In genomic region chr1:190927751-190928369, GRCm38 (mm10) we compare ENCODE assay signal across 8 mouse cellular contexts. TPM values are rescaled to one million over a fixed set of nuclear protein-coding genes. Genes with fewer than 3 reads are reported as not detected.
A peak's percentile ranks its signal among the peaks of the same experiment; 100 is the strongest.
DNase-seq lines count a peak whose midpoint lies in the region; ATAC-seq and TF ChIP-seq lines count a peak whose summit lies in the region.

No protein-coding gene starts in this region.

- 0 out of 2 replicates have a peak, but pooled peaks cover 1% of the 10 kb centered on the region for H3K36me3 ChIP-seq in hindbrain, embryonic 11.5 days (ENCODE audit: control insufficient read depth, insufficient read depth, low read length)
- peaks cover 2% of the 10 kb centered on the region; the same call in 1 of the 2 replicates for H3K36me3 ChIP-seq in lung, embryonic 16.5 days (ENCODE audit: control insufficient read depth, insufficient read depth, low read length)

- ATAC-seq in hindbrain, embryonic 11.5 days (ENCODE audit: low FRiP score), result peak; percentile 39
- ATAC-seq in lung, embryonic 16.5 days (ENCODE audit: low read depth), result peak; percentile 38
- ATAC-seq in activated CD4-positive, CD25-positive, alpha-beta regulatory T cell, adult 4 months, result no peak
- no peak for ATAC-seq in monocyte, adult 5-6 weeks (replicated peaks; ENCODE audit: insufficient number of reproducible peaks, low FRiP score, low TSS enrichment, poor library complexity, severe bottlenecking)

- 4% methylated on average over 16 of the region's 16 CpGs for WGBS in lung, adult 2 months
- 27% methylated on average over 16 of the region's 16 CpGs for WGBS in hindbrain, embryonic 11.5 days
- 4% methylated on average over 16 of the region's 16 CpGs for WGBS in lung, embryonic 16.5 days

- TF ChIP-seq CTCF in lung, adult 2 months (IDR thresholded peaks at IDR 0.05; ENCODE audit: insufficient read depth, low read length), result no peak
- no peak for TF ChIP-seq CTCF in cortical plate, adult 2 months (IDR thresholded peaks at IDR 0.05; ENCODE audit: extremely low read depth, insufficient read depth, low read length)

- peaks cover 13% of the 10 kb centered on the region for H3K4me1 ChIP-seq in lung, adult 2 months (ENCODE audit: control insufficient read depth, insufficient read depth, low read length)
- peaks cover 4% of the 10 kb centered on the region; the same call in 1 of the 2 replicates for H3K4me1 ChIP-seq in cortical plate, adult 2 months (ENCODE audit: control insufficient read depth, insufficient read depth, low read length)
- no peaks in the 10 kb centered on the region for H3K4me1 ChIP-seq in hindbrain, embryonic 11.5 days (replicated peaks; ENCODE audit: control insufficient read depth, insufficient read depth, low read length)
- peaks cover 12% of the 10 kb centered on the region for H3K4me1 ChIP-seq in lung, embryonic 16.5 days (replicated peaks; ENCODE audit: control insufficient read depth, insufficient read depth, low read length)

- no peaks in the 10 kb centered on the region for H3K27me3 ChIP-seq in hindbrain, embryonic 11.5 days (ENCODE audit: control insufficient read depth, insufficient read depth, low read length)
- H3K27me3 ChIP-seq in lung, embryonic 16.5 days (ENCODE audit: control insufficient read depth, insufficient read depth, low read depth, low read length), result no peaks in the 10 kb centered on the region

- no peaks in the 10 kb centered on the region for H3K9me3 ChIP-seq in hindbrain, embryonic 11.5 days (ENCODE audit: control insufficient read depth, low read length)
- no peaks in the 10 kb centered on the region for H3K9me3 ChIP-seq in lung, embryonic 16.5 days (ENCODE audit: control insufficient read depth, low read length)

- peak overlapping the region; percentile 88 for H3K9ac ChIP-seq in hindbrain, embryonic 11.5 days (ENCODE audit: low read depth, low read length)
- H3K9ac ChIP-seq in lung, embryonic 16.5 days (ENCODE audit: low read length), result peak overlapping the region; percentile 92

- intact Hi-C loops in left cerebral cortex, postnatal 10 days (cut with DNase I), result no loop called here

- no peak overlapping the region for H3K27ac ChIP-seq in cortical plate, adult 2 months (ENCODE audit: insufficient read depth, low read length)
- peak overlapping the region; percentile 99 for H3K27ac ChIP-seq in hindbrain, embryonic 11.5 days (ENCODE audit: low read depth, low read length)
- H3K27ac ChIP-seq in lung, embryonic 16.5 days (ENCODE audit: low read length), result peak overlapping the region; percentile 99

- H3K4me3 ChIP-seq in lung, adult 2 months (replicated peaks; ENCODE audit: extremely low read depth, low read depth, low read length), result peak overlapping the region; percentile 97
- peak overlapping the region; percentile 96 for H3K4me3 ChIP-seq in cortical plate, adult 2 months (ENCODE audit: insufficient read depth, low read length)
- H3K4me3 ChIP-seq in hindbrain, embryonic 11.5 days (ENCODE audit: low read depth, low read length), result peak overlapping the region; percentile 72
- peak overlapping the region; percentile 82 for H3K4me3 ChIP-seq in lung, embryonic 16.5 days (ENCODE audit: low read length)

- no peak for TF ChIP-seq POLR2A in lung, adult 2 months (IDR thresholded peaks at IDR 0.05; ENCODE audit: borderline replicate concordance, extremely low read depth, low read depth, low read length)
- TF ChIP-seq POLR2A in cortical plate, adult 2 months (IDR thresholded peaks at IDR 0.05; ENCODE audit: extremely low read depth, insufficient read depth, low read length), result no peak

- peak; percentile 10 for DNase-seq in lung, adult 2 months
- no peak for DNase-seq in lung, postnatal 25 days (ENCODE audit: low spot score)
- DNase-seq in hindbrain, embryonic 11.5 days (ENCODE audit: low spot score), result no peak
- DNase-seq in left cerebral cortex, postnatal 10 days (ENCODE audit: extremely low spot score in 1 of 2, low spot score in 2 of 2), result no peak

- H3K4me2 ChIP-seq in hindbrain, embryonic 11.5 days (replicated peaks; ENCODE audit: low read depth, low read length), result peak overlapping the region; percentile 73
- H3K4me2 ChIP-seq in lung, embryonic 16.5 days (ENCODE audit: low read depth, low read length), result peak overlapping the region; percentile 87

RNA-seq across cellular contexts. Expression of gene Angel2, which starts 2.9 kb away (rescaled TPM):
- 19.9 and 22.7 TPM in 2 replicates for polyA plus RNA-seq in lung, adult 2 months (2012; rRNA removed)
- 57.3 and 61.5 TPM in 2 replicates for polyA plus RNA-seq in cortical plate, adult 2 months (2012; rRNA removed)
- polyA plus RNA-seq in hindbrain, embryonic 11.5 days (2014; fragmentation: Nextera tagmentation; extraction: Ambion mirVana), result 58.4 and 63.3 TPM in 2 replicates
- polyA plus RNA-seq in lung, embryonic 16.5 days (2015; fragmentation: Nextera tagmentation; extraction: Ambion mirVana), result 33.7 and 40.5 TPM in 2 replicates
- polyA plus RNA-seq in activated CD4-positive, CD25-positive, alpha-beta regulatory T cell, adult 4 months (2017; shearing (Covaris generic)), result 10 to 100 TPM; 42.1 to 53.8 TPM
- total RNA-seq in left cerebral cortex, postnatal 10 days (2021), result 10 to 100 TPM; 60.9 to 63.8 TPM
- total RNA-seq in monocyte, adult 5-6 weeks (2017), result 41.8 to 45.9 TPM (median 43.5 TPM) in 3 replicates

RNA-seq across cellular contexts. Expression of gene Rps6kc1, which starts 16.3 kb away (rescaled TPM):
- polyA plus RNA-seq in lung, adult 2 months (2012; rRNA removed), result 5.7 and 9.7 TPM in 2 replicates
- polyA plus RNA-seq in cortical plate, adult 2 months (2012; rRNA removed), result 26.1 and 30.7 TPM in 2 replicates
- 19.0 and 21.2 TPM in 2 replicates for polyA plus RNA-seq in hindbrain, embryonic 11.5 days (2014; fragmentation: Nextera tagmentation; extraction: Ambion mirVana)
- 15.5 and 16.4 TPM in 2 replicates for polyA plus RNA-seq in lung, embryonic 16.5 days (2015; fragmentation: Nextera tagmentation; extraction: Ambion mirVana)
- polyA plus RNA-seq in activated CD4-positive, CD25-positive, alpha-beta regulatory T cell, adult 4 months (2017; shearing (Covaris generic)), result 1 to 10 TPM; 7.2 to 8.0 TPM
- 10 to 100 TPM; 68.2 to 72.6 TPM for total RNA-seq in left cerebral cortex, postnatal 10 days (2021)
- 14.6 to 18.0 TPM (median 17.6 TPM) in 3 replicates for total RNA-seq in monocyte, adult 5-6 weeks (2017)

RNA-seq across cellular contexts. Expression of gene Vash2, which starts 51.2 kb away (rescaled TPM):
- 0.51 and 1.5 TPM in 2 replicates for polyA plus RNA-seq in lung, adult 2 months (2012; rRNA removed)
- polyA plus RNA-seq in cortical plate, adult 2 months (2012; rRNA removed), result 1.9 and 2.0 TPM in 2 replicates
- 61.0 and 69.7 TPM in 2 replicates for polyA plus RNA-seq in hindbrain, embryonic 11.5 days (2014; fragmentation: Nextera tagmentation; extraction: Ambion mirVana)
- 15.2 and 17.7 TPM in 2 replicates for polyA plus RNA-seq in lung, embryonic 16.5 days (2015; fragmentation: Nextera tagmentation; extraction: Ambion mirVana)
- polyA plus RNA-seq in activated CD4-positive, CD25-positive, alpha-beta regulatory T cell, adult 4 months (2017; shearing (Covaris generic)), result under 1 TPM; 0.15 to 0.30 TPM
- 10 to 100 TPM in 1 of 2 experiments, 1 to 10 TPM in 1; 9.9 to 11.9 TPM for total RNA-seq in left cerebral cortex, postnatal 10 days (2021)
- 0.64 TPM in 1 of 3 replicates, not detected in the others for total RNA-seq in monocyte, adult 5-6 weeks (2017)

Comparison
In these comparisons a context has a peak if more than half of its experiments do, and no peak if none do; other contexts are left out.
1. ATAC-seq: peak in hindbrain, embryonic 11.5 days (single experiment) and lung, embryonic 16.5 days (single experiment); none in activated CD4-positive, CD25-positive, alpha-beta regulatory T cell, adult 4 months (single experiment) and monocyte, adult 5-6 weeks (single experiment).
2. Peak in every context shown above with its lines, with median percentiles within 50 percentile points of each other: H3K4me3 ChIP-seq.